Mouse (Mus musculus) C2C12 (cell line): ENCODE measurements at regions not wholly inside any gene's neighbourhood (a gene's known extent, or its start where the extent isn't known, plus 50 kb on each side); places are given as distances from the start of the nearest gene placed in this dataset.

Experiments used
- CTCF ChIP-seq: IDR thresholded peaks from one replicate; pipeline ENCODE4 v1.5.1; 2011; ENCODE audit not compliant: control insufficient read depth, insufficient read depth, insufficient read length
- FOSL1 ChIP-seq: IDR thresholded peaks from one replicate; pipeline ENCODE4 v1.8.0; 2011; ENCODE audit warnings: mild to moderate bottlenecking, low read length; ENCODE audit not compliant: poor library complexity, insufficient read depth, severe bottlenecking
- MAX ChIP-seq: IDR thresholded peaks from one replicate; pipeline ENCODE4 v1.6.1; 2011; ENCODE audit warnings: mild to moderate bottlenecking, control low read depth
- MYOD1 ChIP-seq: IDR thresholded peaks from one replicate; pipeline ENCODE4 v1.6.1; 2011; ENCODE audit warnings: low read depth; ENCODE audit not compliant: control insufficient read depth, insufficient read length
- USF1 ChIP-seq: IDR thresholded peaks from one replicate; pipeline ENCODE4 v1.6.1; 2011; ENCODE audit warnings: low read depth, mild to moderate bottlenecking, control low read depth, moderate library complexity

- TF ChIP-seq MYOD1 = no peak
- no peak for TF ChIP-seq FOSL1
- TF ChIP-seq CTCF = no peak
- no peak for TF ChIP-seq USF1
- no peak for TF ChIP-seq MAX
These were observed 161.3 kb upstream of the Npvf start for GRCm38 (mm10) chr6:50815579-50815978.
